Mouse (Mus musculus) spleen, adult 2 months (tissue): ENCODE measurements around the gene Tsc22d1. TPM values are rescaled to one million over a fixed set of nuclear protein-coding genes. Genes with fewer than 3 reads are reported as not detected.

ENCODE experiments used
- DNase-seq, 2 experiments: peaks; one replicate each; pipeline versions ENCODE4 v3.0.0 to v3.0.0-alpha.2; 2012 to 2021; ENCODE audit warnings: low spot score in 2 of 2, low read depth in 1 of 2
- H3K27ac ChIP-seq: fragments of 200-500 bp; 2 replicates; pipeline ENCODE4 v1.5.1; 2012; ENCODE audit warnings: low read length, inconsistent platforms; ENCODE audit not compliant: insufficient read depth
- H3K27me3 ChIP-seq: fragments of 200-500 bp; 2 replicates; pipeline ENCODE4 v1.6.1; 2012; ENCODE audit warnings: mild to moderate bottlenecking, moderate library complexity, low read length, inconsistent platforms; ENCODE audit not compliant: control insufficient read depth, insufficient read depth
- H3K36me3 ChIP-seq: fragments of 200-500 bp; 2 replicates; pipeline ENCODE4 v1.6.1; 2012; ENCODE audit warnings: mild to moderate bottlenecking, low read length, inconsistent platforms; ENCODE audit not compliant: control insufficient read depth, insufficient read depth
- H3K4me1 ChIP-seq: fragments of 200-500 bp; 2 replicates; pipeline ENCODE4 v1.6.1; 2011; ENCODE audit warnings: inconsistent platforms; ENCODE audit not compliant: control insufficient read depth, insufficient read depth, insufficient read length
- H3K4me3 ChIP-seq: fragments of 200-500 bp; 2 replicates; pipeline ENCODE4 v1.5.1; 2011; ENCODE audit warnings: mild to moderate bottlenecking, inconsistent platforms; ENCODE audit not compliant: insufficient read depth, insufficient read length; ENCODE audit errors: extremely low read depth
- CTCF ChIP-seq: fragments of 200-500 bp; IDR thresholded peaks from 2 replicates; pipeline ENCODE4 v1.5.1; 2011; ENCODE audit warnings: mild to moderate bottlenecking, inconsistent platforms; ENCODE audit not compliant: insufficient read depth, insufficient read length, insufficient replicate concordance; ENCODE audit errors: extremely low read depth
- POLR2A ChIP-seq: fragments of 200-500 bp; IDR thresholded peaks from 2 replicates; pipeline ENCODE4 v1.6.1; 2011; ENCODE audit warnings: low read depth, low read length, inconsistent platforms
- WGBS: fragments of 180-500 bp; shearing (Covaris S2); methylation state at CpG from one replicate; pipeline ENCODE4 v1.1.7; 2018; 5-methylcytosine and 5-hydroxymethylcytosine counted together
- polyA plus RNA-seq: library from polyadenylated mRNA; depleted of rRNA; stranded (reverse); fragments of >200 nt; gene quantifications from 2 replicates; pipeline ENCODE4 v1.2.3, GENCODE M21; 2012

Tsc22d1 gene
- polyA plus RNA-seq, 1 experiment, result 82.9 TPM

DNA sequence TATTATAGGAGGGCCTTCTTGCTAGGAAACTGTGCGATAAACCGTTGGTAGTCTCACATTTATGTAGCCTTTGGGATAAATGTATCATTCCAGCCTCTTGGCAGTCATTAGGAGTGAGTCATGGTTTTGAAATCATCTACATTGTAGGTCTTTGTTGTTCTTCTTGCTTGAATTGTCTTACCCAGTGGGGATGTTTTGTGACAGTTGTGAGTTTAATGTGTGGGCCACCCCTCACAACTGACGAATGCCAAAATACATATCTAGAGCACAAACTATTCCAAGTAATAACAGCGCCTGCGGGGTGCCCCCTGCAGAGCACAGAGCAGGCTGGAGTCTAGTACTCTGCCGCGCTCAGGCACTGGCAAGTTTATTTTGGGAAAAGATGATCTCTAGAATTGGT is 40.4 kb downstream of the Tsc22d1 start:
- no peak for TF ChIP-seq CTCF
- no peak for TF ChIP-seq POLR2A
- Histone ChIP-seq H3K4me1 (no peaks in the 10 kb centered on the region; the same call in 1 of the 2 replicates), H3K27ac (no peak overlapping the region), H3K36me3 (no peaks in the 10 kb centered on the region), H3K27me3 (no peaks in the 10 kb centered on the region), H3K4me3 (no peak overlapping the region)
- WGBS, result 93% methylated on average over 7 of the region's 7 CpGs
- no peak for DNase-seq

DNA sequence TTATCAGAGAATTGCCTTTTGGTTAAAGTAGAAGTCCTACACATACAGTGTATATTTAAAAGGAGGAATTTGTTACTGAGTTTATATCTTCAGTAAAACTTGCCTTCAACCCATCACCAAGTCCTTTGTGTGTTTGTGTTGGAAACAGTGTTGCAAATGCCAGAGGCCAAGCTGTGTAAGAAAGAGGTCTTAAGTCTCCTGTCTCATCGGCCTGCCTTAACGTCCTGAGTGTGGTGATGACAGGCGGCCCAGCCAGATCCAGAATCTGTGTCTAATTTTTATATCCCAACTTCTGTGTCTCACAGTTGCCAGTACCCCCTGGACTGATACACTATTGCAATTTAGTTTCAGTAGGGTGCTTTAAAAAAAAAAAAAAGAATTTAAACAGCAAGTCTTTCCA is 42.9 kb downstream of the Tsc22d1 start:
- no peak overlapping the region for H3K4me3 ChIP-seq
- no peaks in the 10 kb centered on the region for H3K36me3 ChIP-seq
- TF ChIP-seq POLR2A, result no peak
- TF ChIP-seq CTCF, result no peak
- no peak for DNase-seq
- H3K4me1 ChIP-seq, result no peaks in the 10 kb centered on the region; the same call in 1 of the 2 replicates
- WGBS, result 94% methylated on average over 3 of the region's 3 CpGs
- H3K27ac ChIP-seq, result no peak overlapping the region
- H3K27me3 ChIP-seq, result no peaks in the 10 kb centered on the region

DNA sequence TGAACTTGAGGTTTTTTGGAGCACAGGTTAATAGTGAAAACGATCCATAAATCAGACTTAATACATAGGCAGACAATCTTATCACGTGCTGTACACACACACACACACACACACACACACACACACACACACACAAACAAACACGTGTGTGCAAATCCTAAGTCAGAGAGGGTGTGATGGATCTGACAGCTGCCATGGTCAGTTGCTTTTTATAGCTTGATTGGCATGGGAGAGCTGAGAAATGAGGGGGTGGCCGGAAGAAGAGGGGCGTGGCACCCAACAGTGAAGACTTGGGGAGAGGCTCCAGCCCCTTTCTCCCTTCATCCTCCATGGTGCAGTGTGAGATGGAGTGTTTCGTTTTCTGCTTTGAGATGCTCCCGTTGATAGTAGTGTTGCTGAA is 45.4 kb downstream of the Tsc22d1 start:
- 80% methylated on average over 7 of the region's 7 CpGs for WGBS
- no peak for DNase-seq

DNA sequence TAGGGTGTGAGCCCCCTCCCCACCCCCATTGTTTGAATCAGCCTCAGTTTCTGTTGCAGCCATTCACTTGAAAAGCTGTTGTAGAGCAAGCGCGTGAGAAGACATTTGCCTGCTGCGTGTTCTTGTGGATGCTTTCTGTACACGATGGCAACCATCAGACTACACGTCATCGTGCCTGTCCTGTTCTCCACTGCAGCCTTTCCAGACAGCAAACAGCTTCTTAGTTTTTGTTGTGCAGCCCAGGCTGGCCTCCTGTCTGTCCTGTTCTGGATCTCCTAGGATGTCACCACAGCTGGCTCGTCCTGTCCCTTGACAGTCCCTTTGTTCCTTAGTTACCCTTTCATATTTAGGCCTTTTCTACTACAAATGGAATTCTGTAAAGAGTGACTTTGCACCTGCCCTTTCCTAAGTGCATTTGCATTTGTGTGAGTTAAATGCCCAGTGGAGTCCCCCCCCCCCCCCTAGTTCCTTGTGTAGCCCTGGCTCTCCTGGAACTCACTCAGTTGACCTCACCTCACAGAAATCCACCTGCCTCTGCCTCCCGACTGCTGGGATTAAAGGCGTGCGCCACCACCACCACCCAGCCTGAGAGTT is 46.5 kb downstream of the Tsc22d1 start:
- no peaks in the 10 kb centered on the region for H3K4me1 ChIP-seq
- no peaks in the 10 kb centered on the region for H3K36me3 ChIP-seq
- 97% methylated on average over 10 of the region's 10 CpGs for WGBS
- TF ChIP-seq POLR2A, result no peak
- no peak for TF ChIP-seq CTCF
- H3K4me3 ChIP-seq, result no peak overlapping the region
- DNase-seq, result no peak
- H3K27ac ChIP-seq, result no peak overlapping the region
- H3K27me3 ChIP-seq, result 0 out of 2 replicates have a peak, but pooled peaks cover 1% of the 10 kb centered on the region

More for the DNA sequence above, 45.4 kb downstream of the Tsc22d1 start:
- Histone ChIP-seq H3K4me3 (no peak overlapping the region), H3K4me1 (no peaks in the 10 kb centered on the region), H3K27ac (no peak overlapping the region), H3K27me3 (0 out of 2 replicates have a peak, but pooled peaks cover 1% of the 10 kb centered on the region), H3K36me3 (no peaks in the 10 kb centered on the region)
- TF ChIP-seq CTCF (no peak), POLR2A (no peak)

DNA sequence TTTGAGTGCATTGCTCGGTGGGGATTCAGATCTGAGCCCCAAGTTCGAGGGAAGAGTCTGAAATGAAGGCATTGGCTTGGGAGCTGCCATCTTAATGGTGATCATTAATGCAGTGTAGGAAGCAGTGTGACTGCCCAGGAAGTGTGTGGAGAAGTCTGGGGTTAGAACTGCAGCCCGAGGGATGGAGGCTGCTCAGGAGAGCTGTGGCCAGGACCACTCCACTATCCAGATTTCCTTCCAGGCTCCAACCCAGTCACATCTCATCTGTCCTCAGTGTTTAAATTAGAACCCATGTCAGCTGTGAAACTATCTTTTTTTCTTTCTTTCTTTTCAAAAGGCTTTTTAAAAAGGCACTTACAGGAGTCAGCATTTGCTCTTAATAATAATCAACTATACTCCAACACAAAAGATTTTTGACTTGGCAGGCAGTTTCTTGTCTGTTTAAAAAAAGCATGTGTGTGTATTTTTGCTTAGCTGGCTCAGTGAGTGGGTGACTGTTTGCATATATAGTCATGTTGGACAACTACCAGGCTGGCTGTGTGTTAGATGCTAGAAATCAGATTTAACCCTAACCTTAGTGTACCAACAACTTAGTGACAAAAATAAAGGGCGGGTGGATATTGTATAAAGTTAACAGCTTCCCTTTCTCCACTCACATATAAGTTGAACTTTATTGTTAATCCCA is 48.8 kb downstream of the Tsc22d1 start:
- H3K4me1 ChIP-seq, result no peaks in the 10 kb centered on the region
- H3K27ac ChIP-seq, result no peak overlapping the region
- no peak for DNase-seq
- no peak for TF ChIP-seq POLR2A
- TF ChIP-seq CTCF, result no peak
- H3K4me3 ChIP-seq, result no peak overlapping the region
- no peaks in the 10 kb centered on the region for H3K36me3 ChIP-seq
- H3K27me3 ChIP-seq, result 0 out of 2 replicates have a peak, but pooled peaks cover 1% of the 10 kb centered on the region
- WGBS, result 78% methylated on average over 4 of the region's 4 CpGs

DNA sequence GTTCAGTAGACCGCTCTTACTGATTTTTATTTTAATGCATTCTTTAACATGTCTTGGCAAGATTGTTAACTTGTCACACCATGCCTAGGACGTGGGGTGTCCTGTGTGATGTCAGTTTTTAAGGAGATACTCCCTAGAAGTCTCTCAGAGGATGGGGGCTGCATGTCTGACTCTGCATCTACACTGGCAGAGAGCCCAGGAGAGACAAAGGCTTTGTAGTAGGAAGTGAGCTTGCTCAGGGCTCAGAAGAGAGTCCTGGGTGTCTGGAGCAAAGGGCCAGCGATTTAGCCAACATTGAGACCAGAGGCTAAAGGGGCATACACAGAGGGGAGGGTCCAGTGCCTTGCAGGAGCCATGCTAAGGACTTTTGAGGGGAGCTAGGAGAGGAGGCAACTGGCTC is 50.2 kb downstream of the Tsc22d1 start:
- DNase-seq, result no peak
- H3K27ac ChIP-seq, result no peak overlapping the region
- H3K27me3 ChIP-seq, result 0 out of 2 replicates have a peak, but pooled peaks cover 1% of the 10 kb centered on the region
- H3K36me3 ChIP-seq, result no peaks in the 10 kb centered on the region
- WGBS, result 86% methylated on average over 3 of the region's 3 CpGs
- no peak for TF ChIP-seq CTCF
- TF ChIP-seq POLR2A, result no peak
- H3K4me1 ChIP-seq, result no peaks in the 10 kb centered on the region
- no peak overlapping the region for H3K4me3 ChIP-seq
